ENCODE assay signal across 1 mouse cellular context in genomic region chr13:14018852-14019251, GRCm38 (mm10).
TF ChIP-seq lines count a peak whose summit lies in the region.

No protein-coding gene starts in this region.

TF ChIP-seq in MEL, 35 proteins besides CTCF, POLR2A, EP300 and RAD21:
- TF ChIP-seq TAL1 (IDR thresholded peaks at IDR 0.05; ENCODE audit: low read length) (no peak), ETS1 (IDR thresholded peaks at IDR 0.05; ENCODE audit: low read depth, low read length) (0 out of 2 replicates have a peak, but pooled peaks have one; percentile 9), KAT2A (conservative IDR thresholded peaks at IDR 0.05; ENCODE audit: low read depth, low read length) (no peak), CHD2 (IDR thresholded peaks at IDR 0.05; ENCODE audit: low read length) (no peak)
TF ChIP-seq in MEL: peak in this region for 1.
